Mouse (Mus musculus) liver, embryonic 12.5 days (tissue): ENCODE results near the gene Bdh2. TPM values are rescaled to one million over a fixed set of nuclear protein-coding genes. Genes with fewer than 3 reads are reported as not detected.

Experiments used
- ATAC-seq: fragments of 200-750 bp; cut with Nextera tagmentation; 2 replicates; pipeline ENCODE4 v1.8.0; 2017; ENCODE audit warnings: moderate number of reproducible peaks, mild to moderate bottlenecking, moderate library complexity
- H3K27ac ChIP-seq: fragments of 300-500 bp; sonication (generic); 2 replicates; pipeline ENCODE4 v1.5.1; 2016; ENCODE audit warnings: mild to moderate bottlenecking
- H3K27me3 ChIP-seq: fragments of 300-500 bp; sonication (generic); replicated peaks from 2 replicates; pipeline ENCODE4 v1.6.1; 2016; ENCODE audit warnings: mild to moderate bottlenecking, moderate library complexity
- H3K36me3 ChIP-seq: fragments of 300-500 bp; sonication (generic); 2 replicates; pipeline ENCODE4 v1.6.1; 2016; ENCODE audit warnings: mild to moderate bottlenecking, moderate library complexity
- H3K4me1 ChIP-seq: fragments of 300-500 bp; sonication (generic); 2 replicates; pipeline ENCODE4 v1.6.1; 2016
- H3K4me2 ChIP-seq: fragments of 300-500 bp; sonication (generic); 2 replicates; pipeline ENCODE4 v1.6.1; 2016; ENCODE audit warnings: mild to moderate bottlenecking, moderate library complexity
- H3K4me3 ChIP-seq: fragments of 300-500 bp; sonication (generic); 2 replicates; pipeline ENCODE4 v1.5.1; 2016; ENCODE audit warnings: mild to moderate bottlenecking, moderate library complexity
- H3K9ac ChIP-seq: fragments of 300-500 bp; sonication (generic); 2 replicates; pipeline ENCODE4 v1.6.1; 2016; ENCODE audit warnings: mild to moderate bottlenecking, moderate library complexity
- H3K9me3 ChIP-seq: fragments of 300-500 bp; sonication (generic); replicated peaks from 2 replicates; pipeline ENCODE4 v1.6.1; 2016; ENCODE audit warnings: mild to moderate bottlenecking, moderate library complexity
- WGBS: fragments of 180-500 bp; shearing (Covaris S2); methylation state at CpG from one replicate; pipeline ENCODE4 v1.1.7; 2016; ENCODE audit not compliant: insufficient replicate concordance; 5-methylcytosine and 5-hydroxymethylcytosine counted together
- polyA plus RNA-seq: library from polyadenylated mRNA; unstranded; fragments of >200 nt; fragmentation: Nextera tagmentation; extraction: Ambion mirVana; gene quantifications from 2 replicates; pipeline ENCODE4 v1.2.1, GENCODE M21; 2016

Gene Bdh2
- polyA plus RNA-seq, 1 experiment from 2014 or later, result 0.49 TPM

GRCm38 (mm10) chr3:135272627-135273026, 8.4 kb upstream of the Bdh2 start:
- H3K4me3 ChIP-seq, result no peak overlapping the region
- no peaks in the 10 kb centered on the region for H3K9me3 ChIP-seq
- 87% methylated on average over 12 of the region's 12 CpGs for WGBS
- peaks cover 65% of the 10 kb centered on the region for H3K36me3 ChIP-seq
- no peak for ATAC-seq
- H3K4me1 ChIP-seq, result no peaks in the 10 kb centered on the region
- no peaks in the 10 kb centered on the region for H3K27me3 ChIP-seq
- no peak overlapping the region for H3K27ac ChIP-seq
- no peak overlapping the region for H3K9ac ChIP-seq
- H3K4me2 ChIP-seq, result no peak overlapping the region

GRCm38 (mm10) chr3:135273047-135273446, 8.0 kb upstream of the Bdh2 start:
- Histone ChIP-seq H3K4me2 (no peak overlapping the region), H3K27me3 (no peaks in the 10 kb centered on the region), H3K9me3 (no peaks in the 10 kb centered on the region), H3K4me1 (no peaks in the 10 kb centered on the region), H3K9ac (no peak overlapping the region), H3K27ac (no peak overlapping the region), H3K36me3 (peaks cover 61% of the 10 kb centered on the region), H3K4me3 (no peak overlapping the region)
- WGBS, result 86% methylated on average over 13 of the region's 13 CpGs
- ATAC-seq, result no peak

GRCm38 (mm10) chr3:135280160-135280559, 861 bp upstream of the Bdh2 start:
- Histone ChIP-seq H3K9me3 (no peaks in the 10 kb centered on the region), H3K9ac (no peak overlapping the region), H3K4me1 (no peaks in the 10 kb centered on the region), H3K4me3 (no peak overlapping the region), H3K36me3 (no peaks in the 10 kb centered on the region), H3K27me3 (no peaks in the 10 kb centered on the region), H3K4me2 (no peak overlapping the region), H3K27ac (no peak overlapping the region)
- 56% methylated on average over 4 of the region's 4 CpGs for WGBS
- no peak for ATAC-seq

GRCm38 (mm10) chr3:135281701-135282100, 680 bp downstream of the Bdh2 start:
- no peaks in the 10 kb centered on the region for H3K4me1 ChIP-seq
- no peaks in the 10 kb centered on the region for H3K36me3 ChIP-seq
- no peak overlapping the region for H3K4me3 ChIP-seq
- H3K4me2 ChIP-seq, result no peak overlapping the region
- no peaks in the 10 kb centered on the region for H3K9me3 ChIP-seq
- 71% methylated on average over 8 of the region's 8 CpGs for WGBS
- ATAC-seq, result no peak
- no peak overlapping the region for H3K27ac ChIP-seq
- H3K27me3 ChIP-seq, result no peaks in the 10 kb centered on the region
- H3K9ac ChIP-seq, result no peak overlapping the region

GRCm38 (mm10) chr3:135285256-135285655, 4.2 kb downstream of the Bdh2 start:
- Histone ChIP-seq H3K36me3 (no peaks in the 10 kb centered on the region), H3K27ac (no peak overlapping the region), H3K9ac (no peak overlapping the region), H3K9me3 (no peaks in the 10 kb centered on the region), H3K4me3 (no peak overlapping the region), H3K4me2 (no peak overlapping the region), H3K4me1 (no peaks in the 10 kb centered on the region), H3K27me3 (no peaks in the 10 kb centered on the region)
- ATAC-seq, result no peak
- 79% methylated on average over 11 of the region's 11 CpGs for WGBS

DNA sequence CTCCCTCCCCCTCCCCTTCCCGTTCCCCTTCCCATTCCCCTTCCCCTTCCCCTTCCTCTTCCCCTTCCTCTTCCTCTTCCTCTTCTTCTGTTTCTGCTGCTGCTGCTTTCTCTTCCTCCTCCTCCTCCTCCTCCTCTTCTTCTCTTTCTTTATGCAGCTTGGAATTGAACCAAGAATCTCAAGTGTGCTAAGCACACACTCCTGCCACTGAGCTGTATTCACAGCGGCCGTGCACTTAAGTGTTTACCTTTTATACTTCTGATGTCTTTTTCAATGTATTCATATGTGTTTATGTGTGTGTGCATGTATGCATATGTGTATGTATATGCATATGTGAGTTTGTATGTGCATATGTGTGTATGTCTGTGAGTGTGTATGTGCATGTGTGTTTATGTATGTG, 4.8 kb downstream of the Bdh2 start:
- no peak for ATAC-seq
- WGBS, result 64% methylated on average over 3 of the region's 3 CpGs
- Histone ChIP-seq H3K9me3 (no peaks in the 10 kb centered on the region), H3K4me1 (no peaks in the 10 kb centered on the region), H3K4me3 (no peak overlapping the region), H3K36me3 (no peaks in the 10 kb centered on the region), H3K9ac (no peak overlapping the region), H3K27me3 (no peaks in the 10 kb centered on the region), H3K4me2 (no peak overlapping the region), H3K27ac (no peak overlapping the region)

GRCm38 (mm10) chr3:135288138-135288750, 7.2 kb downstream of the Bdh2 start:
- Histone ChIP-seq H3K4me2 (no peak overlapping the region), H3K4me1 (no peaks in the 10 kb centered on the region), H3K9me3 (no peaks in the 10 kb centered on the region), H3K27ac (no peak overlapping the region), H3K9ac (no peak overlapping the region), H3K4me3 (no peak overlapping the region), H3K27me3 (no peaks in the 10 kb centered on the region), H3K36me3 (no peaks in the 10 kb centered on the region)
- 61% methylated on average over 8 of the region's 8 CpGs for WGBS
- ATAC-seq, result no peak

DNA sequence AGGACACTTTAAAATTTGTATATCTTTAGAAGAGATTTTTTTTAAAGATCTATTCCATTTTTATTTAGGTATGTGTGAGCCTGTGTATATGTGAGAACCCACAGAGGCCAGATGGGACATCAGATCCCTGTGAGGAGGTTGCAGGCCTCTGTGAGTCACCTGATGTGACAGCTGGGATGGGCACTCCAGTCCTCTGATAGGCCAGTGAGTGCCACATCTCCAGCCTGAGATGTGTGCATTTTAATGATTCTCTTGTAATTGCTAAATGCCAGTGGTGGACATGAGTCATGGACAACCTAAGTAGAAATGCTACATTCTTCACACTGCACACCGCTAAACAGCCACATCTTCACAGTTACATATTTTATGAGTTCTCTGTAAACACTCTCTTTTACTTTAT, 8.1 kb downstream of the Bdh2 start:
- Histone ChIP-seq H3K27ac (no peak overlapping the region), H3K9me3 (no peaks in the 10 kb centered on the region), H3K4me1 (no peaks in the 10 kb centered on the region), H3K4me2 (no peak overlapping the region), H3K4me3 (no peak overlapping the region), H3K27me3 (no peaks in the 10 kb centered on the region), H3K9ac (no peak overlapping the region), H3K36me3 (no peaks in the 10 kb centered on the region)
- no peak for ATAC-seq
- 72% methylated on average over 1 of the region's 1 CpGs for WGBS

DNA sequence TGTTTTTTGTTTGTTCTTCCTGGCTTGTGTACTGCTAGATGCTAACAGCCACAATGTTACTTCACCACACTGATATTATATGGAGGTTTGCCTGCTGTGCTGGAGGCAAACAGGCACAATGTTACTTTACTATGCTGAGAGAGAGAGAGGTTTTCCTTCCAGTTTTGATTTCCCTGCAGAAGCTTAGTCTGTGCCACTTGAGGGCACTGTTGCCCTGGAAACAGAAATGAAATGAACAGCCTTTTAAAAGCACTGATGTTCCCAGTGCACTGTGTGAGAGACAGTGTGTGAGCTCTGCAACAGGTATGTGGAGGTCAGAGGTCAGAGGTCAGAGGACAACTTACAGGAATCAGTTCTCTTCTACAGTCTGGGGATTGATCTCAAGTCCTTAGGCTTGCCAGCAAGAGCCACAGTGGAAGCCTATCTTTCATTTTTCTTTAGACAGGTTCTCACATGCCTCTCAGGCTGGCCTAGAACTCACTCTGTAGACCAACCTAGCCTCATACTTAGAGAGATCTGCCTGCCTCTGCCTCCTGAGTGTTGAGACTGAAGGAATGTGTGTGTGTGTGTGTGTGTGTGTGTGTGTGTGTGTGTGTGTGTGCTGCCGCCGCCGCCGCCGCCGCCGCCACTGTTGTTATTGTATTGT, 9.4 kb downstream of the Bdh2 start:
- Histone ChIP-seq H3K4me1 (no peaks in the 10 kb centered on the region), H3K4me2 (no peak overlapping the region), H3K27ac (no peak overlapping the region), H3K9me3 (no peaks in the 10 kb centered on the region), H3K4me3 (no peak overlapping the region), H3K9ac (no peak overlapping the region), H3K36me3 (no peaks in the 10 kb centered on the region), H3K27me3 (no peaks in the 10 kb centered on the region)
- no CpG with 5 or more reads among the region's 7 CpGs for whole genome bisulfite sequencing
- ATAC-seq, result no peak

GRCm38 (mm10) chr3:135293703-135294102, 12.7 kb downstream of the Bdh2 start:
- no peaks in the 10 kb centered on the region for H3K27me3 ChIP-seq

DNA sequence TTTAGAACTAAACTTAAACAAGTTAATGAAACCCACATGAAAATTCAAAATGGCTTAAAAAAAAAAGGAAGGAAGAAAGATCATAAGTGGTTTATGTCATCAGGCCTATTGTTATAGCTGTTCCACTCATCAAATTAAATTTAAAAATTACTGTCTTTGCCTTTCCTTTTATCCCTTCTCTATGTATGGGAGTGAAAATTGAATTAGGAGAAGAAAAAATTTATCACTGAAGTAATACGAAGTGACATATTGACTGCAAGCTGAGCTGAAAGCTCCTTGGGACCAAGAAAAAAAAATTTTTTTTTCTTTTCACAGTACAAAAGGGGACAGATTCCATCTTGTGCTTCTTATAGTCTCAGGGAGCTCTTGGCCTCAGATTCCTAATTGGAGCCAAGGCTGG, 14.5 kb downstream of the Bdh2 start:
- no peak overlapping the region for H3K4me2 ChIP-seq
- H3K27ac ChIP-seq, result no peak overlapping the region
- H3K27me3 ChIP-seq, result no peaks in the 10 kb centered on the region
- no peak for ATAC-seq
- H3K9ac ChIP-seq, result no peak overlapping the region
- H3K36me3 ChIP-seq, result no peaks in the 10 kb centered on the region
- H3K4me1 ChIP-seq, result no peaks in the 10 kb centered on the region
- no peak overlapping the region for H3K4me3 ChIP-seq
- no peaks in the 10 kb centered on the region for H3K9me3 ChIP-seq
- 77% methylated on average over 1 of the region's 1 CpGs for WGBS

More at GRCm38 (mm10) chr3:135293703-135294102, 12.7 kb downstream of the Bdh2 start:
- Histone ChIP-seq H3K9me3 (no peaks in the 10 kb centered on the region), H3K4me3 (no peak overlapping the region), H3K4me1 (no peaks in the 10 kb centered on the region), H3K4me2 (no peak overlapping the region), H3K9ac (no peak overlapping the region), H3K36me3 (no peaks in the 10 kb centered on the region), H3K27ac (no peak overlapping the region)
- 50% methylated on average over 7 of the region's 7 CpGs for WGBS
- ATAC-seq, result no peak

DNA sequence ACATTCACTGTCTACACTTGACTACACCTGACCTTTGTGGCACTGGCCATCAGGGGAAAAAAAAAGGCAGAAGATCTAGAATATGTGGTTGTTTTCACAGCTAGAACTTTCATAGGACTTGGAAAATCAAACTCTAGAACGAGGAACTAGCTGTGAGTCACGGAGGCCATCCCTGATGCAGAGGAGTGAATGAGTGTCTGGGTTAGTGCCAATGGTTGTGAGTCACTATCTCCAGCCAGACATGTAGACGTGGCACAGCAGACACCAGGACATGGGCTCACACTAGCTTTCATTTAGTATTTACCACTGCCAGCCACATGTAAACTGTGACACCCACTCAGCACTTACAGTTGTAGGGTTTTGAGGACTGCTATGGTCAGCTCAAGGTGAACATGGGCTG, 17.5 kb downstream of the Bdh2 start:
- Histone ChIP-seq H3K4me1 (no peaks in the 10 kb centered on the region), H3K9me3 (no peaks in the 10 kb centered on the region), H3K27ac (no peak overlapping the region), H3K27me3 (no peaks in the 10 kb centered on the region), H3K36me3 (no peaks in the 10 kb centered on the region), H3K4me2 (no peak overlapping the region), H3K4me3 (no peak overlapping the region), H3K9ac (no peak overlapping the region)
- ATAC-seq, result no peak
- WGBS, result 48% methylated on average over 3 of the region's 3 CpGs

- H3K27ac ChIP-seq, result no peak overlapping the region
- ATAC-seq, result no peak
Measured at GRCm38 (mm10) chr3:135300081-135300480, 19.1 kb downstream of the Bdh2 start.

More at GRCm38 (mm10) chr3:135300081-135300480, 19.1 kb downstream of the Bdh2 start:
- Histone ChIP-seq H3K9me3 (no peaks in the 10 kb centered on the region), H3K27me3 (no peaks in the 10 kb centered on the region), H3K36me3 (no peaks in the 10 kb centered on the region), H3K4me1 (no peaks in the 10 kb centered on the region), H3K4me3 (no peak overlapping the region), H3K9ac (no peak overlapping the region), H3K4me2 (no peak overlapping the region)
- 50% methylated on average over 6 of the region's 6 CpGs for WGBS
